8 mouse cellular contexts compared by ENCODE assay signal in the genomic region with DNA sequence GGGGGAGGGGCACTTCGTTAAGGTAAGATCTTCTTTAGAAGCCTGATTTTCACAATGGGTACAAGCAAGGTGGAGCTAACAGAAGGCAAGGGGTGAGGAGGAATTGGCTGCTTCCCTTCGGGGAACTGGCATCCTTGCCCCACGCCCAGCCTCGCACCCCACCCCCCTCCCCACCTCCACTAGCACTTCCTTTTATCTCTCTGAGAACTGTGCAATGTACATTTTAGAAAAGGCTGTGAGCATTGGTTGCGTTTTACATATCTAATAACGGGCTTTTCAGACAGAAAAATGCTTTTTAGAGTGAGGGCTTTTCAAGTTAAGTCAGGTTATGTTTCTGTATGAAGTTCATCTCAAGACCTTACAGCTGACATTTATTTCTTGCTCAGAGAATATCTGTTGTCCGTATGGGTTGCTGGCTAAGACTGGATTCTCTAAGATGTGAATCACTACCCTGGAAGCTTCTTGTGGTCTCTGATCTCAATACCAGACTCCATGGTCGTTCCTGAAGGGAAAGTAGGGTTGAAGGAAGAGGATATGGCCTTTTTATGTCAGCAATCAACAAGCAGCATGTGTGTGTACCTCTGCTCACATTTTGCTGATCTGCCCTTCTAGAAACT.
A peak's percentile ranks its signal among the peaks of the same experiment; 100 is the strongest.
DNase-seq lines count a peak whose midpoint lies in the region; ATAC-seq and TF ChIP-seq lines count a peak whose summit lies in the region.

No protein-coding gene starts in this region.

- WGBS in heart, embryonic 16.5 days = 50% methylated on average over 8 of the region's 8 CpGs
- 51% methylated on average over 8 of the region's 8 CpGs for WGBS in heart, embryonic 12.5 days

- H3K27ac ChIP-seq in heart, embryonic 16.5 days (ENCODE audit: low read length) = 0 out of 2 replicates have a peak overlapping the region, but pooled peaks have one; percentile 3
- H3K27ac ChIP-seq in heart, embryonic 12.5 days (ENCODE audit: poor library complexity, severe bottlenecking) = no peak overlapping the region
- no peak overlapping the region for H3K27ac ChIP-seq in ES-E14 (ENCODE audit: insufficient read depth, low read depth, low read length, poor library complexity, severe bottlenecking)

- no peaks in the 10 kb centered on the region for H3K9me3 ChIP-seq in heart, embryonic 16.5 days (replicated peaks; ENCODE audit: control insufficient read depth, low read length)
- H3K9me3 ChIP-seq in heart, embryonic 12.5 days (replicated peaks) = no peaks in the 10 kb centered on the region
- H3K9me3 ChIP-seq in ES-E14 (ENCODE audit: control insufficient read depth, insufficient read depth, low read depth, low read length) = no peaks in the 10 kb centered on the region

- H3K9ac ChIP-seq in heart, embryonic 16.5 days (ENCODE audit: low read length) = no peak overlapping the region
- no peak overlapping the region for H3K9ac ChIP-seq in heart, embryonic 12.5 days
- no peak overlapping the region for H3K9ac ChIP-seq in ES-E14 (ENCODE audit: insufficient read depth, low read depth, low read length, poor library complexity, severe bottlenecking)

- H3K27me3 ChIP-seq in heart, embryonic 16.5 days (ENCODE audit: control insufficient read depth, insufficient read depth, low read length) = no peaks in the 10 kb centered on the region
- no peaks in the 10 kb centered on the region for H3K27me3 ChIP-seq in heart, embryonic 12.5 days (replicated peaks)

- H3K4me3 ChIP-seq in heart, embryonic 16.5 days (ENCODE audit: low read length) = no peak overlapping the region
- H3K4me3 ChIP-seq in heart, embryonic 12.5 days = no peak overlapping the region
- no peak overlapping the region for H3K4me3 ChIP-seq in ES-E14 (ENCODE audit: insufficient read depth in 1 of 2, low read depth in 1 of 2, low read length in 2 of 2, poor library complexity in 1 of 2, severe bottlenecking in 1 of 2)

- DNase-seq in ES-E14 (ENCODE audit: low read depth, low spot score) = peak; percentile 22
- no peak for DNase-seq in testis, postnatal 10 days (ENCODE audit: low spot score)
- no peak for DNase-seq in heart, adult 8-10 months (ENCODE audit: low spot score)
- DNase-seq in spleen, adult 12 weeks (ENCODE audit: low spot score) = no peak

- H3K36me3 ChIP-seq in heart, embryonic 16.5 days (ENCODE audit: control insufficient read depth, insufficient read depth) = no peaks in the 10 kb centered on the region
- no peaks in the 10 kb centered on the region for H3K36me3 ChIP-seq in heart, embryonic 12.5 days
- H3K36me3 ChIP-seq in ES-E14 (ENCODE audit: control insufficient read depth, insufficient read depth, low read length, poor library complexity, severe bottlenecking) = no peaks in the 10 kb centered on the region

- ATAC-seq in heart, embryonic 16.5 days (replicated peaks; ENCODE audit: extremely low read depth, insufficient read depth, low FRiP score) = no peak
- no peak for ATAC-seq in heart, embryonic 12.5 days (ENCODE audit: insufficient number of reproducible peaks, low FRiP score)
- ATAC-seq in hematopoietic stem cell, adult 5-6 weeks (replicated peaks in 1 of 2; ENCODE audit: insufficient read depth in 1 of 2, low FRiP score in 2 of 2, low TSS enrichment in 1 of 2, low read depth in 1 of 2, poor library complexity in 2 of 2, severe bottlenecking in 2 of 2) = peak; percentile 28 to 65; a peak in 1 of 4 replicates
- peak; percentile 63; the same call in 1 of the 2 replicates for ATAC-seq in monocyte, adult 5-6 weeks (replicated peaks; ENCODE audit: insufficient number of reproducible peaks, low FRiP score, low TSS enrichment, poor library complexity, severe bottlenecking)

- H3K4me2 ChIP-seq in heart, embryonic 16.5 days (ENCODE audit: low read depth, low read length) = no peak overlapping the region
- no peak overlapping the region; the same call in 1 of the 2 replicates for H3K4me2 ChIP-seq in heart, embryonic 12.5 days

- H3K4me1 ChIP-seq in heart, embryonic 16.5 days (ENCODE audit: control insufficient read depth, insufficient read depth, low read length) = peaks cover 5% of the 10 kb centered on the region
- 0 out of 2 replicates have a peak, but pooled peaks cover 5% of the 10 kb centered on the region for H3K4me1 ChIP-seq in heart, embryonic 12.5 days (replicated peaks)
- 0 out of 4 replicates have a peak, but pooled peaks cover 0 to 1% of the 10 kb centered on the region in 2 experiments for H3K4me1 ChIP-seq in ES-E14 (ENCODE audit: control insufficient read depth in 2 of 2, insufficient read depth in 2 of 2, low read length in 2 of 2, poor library complexity in 1 of 2)

- in situ Hi-C loops in ES-E14 (cut with MboI; ENCODE audit: low sequenced_read_pairs in 2 of 2, unreplicated experiment in 2 of 2) = no loop called here

TF ChIP-seq in ES-E14, 5 proteins besides CTCF, POLR2A, EP300 and RAD21:
- no peak for TF ChIP-seq MAFK (IDR thresholded peaks at IDR 0.05; ENCODE audit: insufficient read depth, low read depth, low read length)
- TF ChIP-seq HCFC1 (IDR thresholded peaks at IDR 0.05; ENCODE audit: borderline replicate concordance, insufficient read depth, low read length) = no peak
- TF ChIP-seq ZC3H11A (IDR thresholded peaks at IDR 0.05; ENCODE audit: borderline replicate concordance, low read depth, low read length) = no peak
- TF ChIP-seq CHD2 (IDR thresholded peaks at IDR 0.05; ENCODE audit: low read depth, low read length) = no peak
- no peak for TF ChIP-seq ZNF384 (IDR thresholded peaks at IDR 0.05; ENCODE audit: low read depth, low read length)

Comparison
In these comparisons a context has a peak if more than half of its experiments do, and no peak if none do; other contexts are left out.
1. ATAC-seq: peak in hematopoietic stem cell, adult 5-6 weeks (2 of 2) and monocyte, adult 5-6 weeks (single experiment); none in heart, embryonic 16.5 days (single experiment) and heart, embryonic 12.5 days (single experiment).